Mouse (Mus musculus) right cerebral cortex, adult 2 months (tissue): ENCODE data around the gene Mras.

Experiments
- DNase-seq, 2 experiments: peaks; one replicate each; pipeline ENCODE4 v3.0.0; 2021 to 2022; ENCODE audit warnings: low spot score in 2 of 2

The Mras gene

DNA sequence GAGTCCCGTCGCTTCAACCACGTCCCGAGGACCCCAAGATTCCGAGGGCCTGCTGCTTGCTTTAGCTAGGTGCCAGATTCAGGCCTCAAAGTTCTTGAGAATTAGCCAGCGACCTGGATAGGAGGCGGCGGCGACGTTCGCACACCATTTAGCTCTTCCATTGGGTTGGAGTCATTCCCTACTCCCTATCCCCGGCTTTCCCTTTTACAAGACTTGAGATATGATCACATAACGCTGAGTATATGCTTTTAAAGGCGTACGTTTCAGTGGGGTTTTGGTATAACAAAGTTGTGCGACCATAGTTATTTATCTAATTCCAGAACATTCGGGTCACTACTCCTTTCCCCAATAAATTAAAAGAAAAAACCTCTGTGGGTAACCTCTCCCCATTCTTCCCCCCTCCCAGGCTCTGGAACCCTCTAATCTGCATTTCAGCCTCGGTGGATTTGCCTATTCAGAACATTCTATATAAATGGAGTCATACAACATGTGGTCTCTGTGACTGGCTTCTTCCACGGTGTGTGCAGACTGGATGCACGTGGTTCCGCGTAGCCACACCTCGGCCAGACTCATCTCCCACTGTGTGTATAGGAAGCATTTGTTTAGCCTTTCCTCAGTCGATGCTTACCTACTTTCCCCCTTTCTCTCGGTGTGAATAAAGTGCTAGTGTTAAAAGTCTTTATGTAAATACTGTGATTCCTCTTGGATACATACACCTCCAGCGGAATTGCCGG is at the start of gene Mras:
Mras (minus strand) TSS at position 351 of the 734 bp plus-strand sequence.
- DNase-seq: no peak

DNA sequence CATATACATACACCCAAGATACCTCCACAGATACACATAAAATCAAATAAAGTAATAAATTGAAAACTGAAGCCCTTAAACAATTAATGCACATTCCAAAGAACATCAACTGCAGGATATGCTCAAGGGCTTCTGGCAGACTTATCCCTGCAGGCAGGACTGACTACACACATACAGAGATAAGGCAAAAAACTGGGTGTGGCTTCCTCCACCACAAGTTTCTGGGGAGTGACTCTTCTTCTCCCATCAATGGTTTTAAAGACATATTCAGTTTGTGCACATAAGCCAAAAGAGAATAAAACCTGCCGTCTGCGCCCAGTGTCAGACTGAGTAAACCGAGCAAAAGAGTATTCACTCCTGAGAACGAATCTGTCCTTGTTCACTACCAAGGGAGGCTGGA is 48.0 kb upstream of the Mras start:
- no peak for DNase-seq

DNA sequence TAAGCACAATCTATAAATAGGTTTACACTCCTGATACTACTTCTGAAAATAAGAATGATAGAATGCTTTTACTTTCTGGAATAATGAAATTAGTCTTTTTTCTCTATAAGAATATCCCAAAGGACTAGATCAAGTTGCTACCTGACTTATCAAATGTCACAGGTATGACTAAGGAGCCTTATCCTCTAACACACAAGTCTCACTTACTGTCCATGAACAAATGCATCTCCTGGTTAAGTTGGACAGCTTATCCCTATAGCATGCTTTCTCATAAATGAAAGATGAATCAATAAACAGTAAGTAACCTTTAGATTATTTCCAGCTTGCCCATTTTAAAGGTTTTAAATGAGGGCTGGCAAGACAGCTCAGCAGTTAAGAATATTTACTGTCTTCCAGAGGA is 47.5 kb upstream of the Mras start:
- no peak for DNase-seq

DNA sequence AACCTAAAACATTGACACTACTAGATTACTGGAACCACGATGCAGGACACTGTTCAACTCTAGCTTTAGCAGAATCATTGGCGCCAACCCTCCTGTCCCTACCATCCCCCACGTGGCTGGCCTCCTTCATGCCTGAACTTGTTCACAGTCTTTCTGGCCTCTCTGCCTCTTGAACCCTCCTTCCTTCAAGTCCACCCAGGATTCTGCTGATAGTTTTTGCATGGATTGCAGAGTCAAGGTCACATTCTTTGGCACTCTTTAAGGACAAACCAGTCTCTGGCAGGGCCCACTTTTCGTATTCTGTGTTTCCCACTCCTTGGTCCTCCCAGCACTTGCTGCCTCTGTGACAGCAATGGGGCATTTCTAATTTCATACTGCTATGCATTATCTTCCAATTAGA is 46.0 kb upstream of the Mras start:
- DNase-seq: no peak

DNA sequence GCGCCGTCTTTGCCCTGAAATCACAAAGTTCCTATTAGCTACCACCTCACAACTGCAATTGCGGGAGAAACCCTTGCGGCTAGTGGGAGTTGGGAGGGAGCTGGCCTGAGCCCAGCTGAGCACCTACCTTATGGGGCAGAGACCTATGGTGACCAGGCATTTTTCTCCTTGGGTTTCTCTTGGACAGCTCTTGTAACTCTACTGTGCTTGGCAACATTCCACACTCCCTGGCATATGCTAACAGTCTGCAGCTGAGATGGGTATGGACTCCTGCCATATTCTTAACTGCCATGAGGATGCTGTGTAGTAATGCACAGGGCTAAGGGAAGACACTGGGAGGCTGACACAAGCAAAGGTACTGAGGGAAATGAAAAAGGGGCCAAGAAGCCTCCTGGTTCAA is 43.6 kb upstream of the Mras start:
- DNase-seq: no peak

DNA sequence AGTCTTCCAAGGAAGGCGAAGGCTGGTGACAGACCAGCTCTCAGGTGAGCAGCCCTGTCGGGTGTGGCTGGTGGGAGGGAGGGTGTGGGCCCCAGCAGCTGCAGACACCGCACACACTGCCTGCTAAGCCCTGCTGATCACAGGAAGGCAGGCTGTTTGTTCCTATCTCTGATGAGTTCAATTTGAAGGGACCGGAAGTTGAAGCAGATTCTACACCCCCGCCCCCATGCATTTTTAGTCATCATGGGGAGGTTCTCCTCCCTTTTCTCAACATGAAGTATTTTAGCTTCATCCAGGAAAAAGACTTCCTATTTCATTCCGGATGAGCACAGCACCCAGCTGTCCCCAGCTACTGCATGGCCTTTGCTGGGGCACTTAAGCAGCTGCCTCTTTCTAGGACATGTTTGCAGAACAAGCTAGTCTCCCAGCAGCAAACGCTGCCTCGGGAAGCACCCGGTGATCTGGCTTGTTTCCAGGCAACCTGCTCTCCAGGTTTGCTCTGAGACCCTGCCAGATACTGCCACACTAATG is 42.1 kb upstream of the Mras start:
- DNase-seq: peak; percentile 53 to 54

DNA sequence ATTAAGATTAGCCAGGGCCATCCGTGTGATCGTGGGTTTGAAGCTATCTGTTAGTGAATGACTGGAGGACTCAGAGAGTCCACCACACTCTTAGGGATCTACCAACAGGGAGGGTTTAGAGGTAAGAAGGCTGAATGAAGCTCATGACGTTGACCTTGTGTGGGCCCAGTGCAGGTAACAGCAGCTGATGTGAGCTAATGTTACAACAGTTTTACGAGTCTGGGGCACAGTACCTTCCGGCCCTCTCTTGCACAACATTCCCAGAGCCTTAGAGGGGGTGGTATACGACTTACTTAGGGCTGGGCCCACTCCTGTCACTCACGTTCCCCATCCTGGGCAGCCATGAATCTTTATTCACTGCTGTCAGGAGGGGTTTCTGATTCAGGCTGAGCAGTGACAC is 34.2 kb upstream of the Mras start:
- DNase-seq: no peak

DNA sequence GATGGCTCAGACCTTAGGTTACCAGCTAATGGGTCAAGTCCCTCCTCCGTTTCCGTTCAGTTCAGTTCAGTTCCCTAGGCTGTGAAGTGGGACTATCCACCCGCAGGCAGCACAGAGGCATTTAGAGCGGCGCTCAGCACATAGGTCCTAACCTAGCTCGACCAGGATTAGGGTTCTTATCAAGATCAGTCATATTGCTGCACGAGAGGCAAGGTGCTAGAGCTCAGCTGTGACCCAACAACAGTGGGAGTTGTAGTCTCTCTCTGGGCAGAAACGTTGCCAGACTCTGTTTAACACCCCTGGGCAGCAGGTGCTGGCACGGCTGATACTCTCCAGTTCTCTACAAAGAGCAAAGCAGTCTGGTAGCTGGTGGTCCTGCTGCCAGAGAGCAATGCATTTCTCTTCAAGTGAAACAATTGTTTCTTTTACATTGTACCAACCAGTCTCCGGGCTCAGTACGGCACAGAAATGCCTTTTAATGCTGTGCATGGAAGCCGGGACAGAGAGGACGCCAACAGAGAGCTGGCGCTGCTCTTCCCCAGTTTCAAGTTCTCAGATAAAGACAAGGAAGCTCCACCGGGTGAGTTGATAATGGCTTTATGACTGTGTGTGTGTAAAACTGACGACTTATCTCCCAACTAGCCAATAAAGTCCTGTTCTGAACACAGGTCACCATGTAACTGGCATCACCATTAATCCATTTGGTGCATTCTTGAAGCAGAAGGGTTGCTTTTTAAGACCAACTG is 33.3 kb upstream of the Mras start:
- no peak for DNase-seq

DNA sequence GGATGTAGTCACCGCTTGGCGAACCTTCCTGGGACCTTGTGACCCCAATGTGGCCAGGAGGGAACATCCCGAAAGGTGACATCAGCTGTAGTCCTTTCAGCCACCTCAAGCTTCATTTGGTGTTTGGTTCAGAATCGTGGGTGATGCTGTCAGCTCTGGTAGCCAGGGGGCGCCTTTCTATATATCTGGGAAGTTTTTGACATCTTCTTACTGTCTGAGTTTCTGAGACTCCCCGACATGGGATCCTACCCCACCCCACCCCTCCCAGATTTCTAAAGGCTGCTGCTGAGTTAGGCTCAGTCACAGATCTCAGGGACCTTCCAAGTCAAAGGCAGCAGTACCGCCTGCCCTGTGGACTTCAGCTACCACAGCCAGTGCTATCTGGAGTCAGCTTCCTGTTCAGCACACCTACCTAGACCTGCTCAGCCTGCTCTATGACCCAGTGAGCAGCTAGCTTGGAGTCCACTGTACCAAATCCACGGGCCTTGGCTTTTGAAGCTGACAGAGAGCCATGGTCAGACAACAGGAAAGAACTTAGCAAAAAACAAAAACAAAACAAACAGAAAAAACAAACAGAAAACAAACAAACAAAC is 32.6 kb upstream of the Mras start:
- DNase-seq: no peak

DNA sequence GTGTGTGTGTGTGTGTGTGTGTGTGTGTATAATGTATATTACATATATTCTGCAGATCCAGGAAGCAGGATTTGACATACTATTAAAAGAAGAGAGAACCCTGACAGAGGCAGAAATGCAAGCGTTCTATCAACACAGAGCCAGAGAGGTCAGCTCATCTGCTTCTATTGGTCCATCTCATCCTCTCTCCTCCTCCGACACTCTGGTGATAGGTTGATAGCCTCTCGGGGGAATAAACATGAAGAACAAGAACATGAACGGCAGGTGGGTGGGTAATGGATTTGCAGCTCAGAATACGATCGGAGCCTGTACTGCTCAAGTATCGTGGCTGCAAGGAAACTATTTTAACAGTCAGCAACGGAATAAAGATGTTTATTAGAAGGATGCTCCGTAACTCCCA is 31.4 kb upstream of the Mras start:
- no peak for DNase-seq

DNA sequence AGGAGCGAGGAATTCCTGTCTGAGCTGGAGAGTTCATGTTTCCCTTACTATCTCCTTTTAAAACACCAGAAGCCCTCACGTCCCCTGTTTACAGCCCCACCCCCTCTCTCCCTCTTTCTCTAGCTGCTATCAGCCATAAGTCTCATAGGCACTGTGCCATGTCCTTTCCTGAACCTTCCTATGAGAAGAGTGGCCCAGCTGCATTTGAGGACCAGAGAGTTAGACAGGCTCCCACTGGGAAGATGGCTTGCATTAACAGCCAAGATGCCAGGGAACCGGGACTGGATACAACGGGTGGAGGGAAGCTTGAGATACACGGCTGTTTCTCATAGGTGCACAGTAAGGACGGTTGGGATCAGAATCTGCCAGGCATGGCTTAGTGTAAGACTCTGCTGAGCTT is 27.7 kb upstream of the Mras start:
- no peak for DNase-seq

DNA sequence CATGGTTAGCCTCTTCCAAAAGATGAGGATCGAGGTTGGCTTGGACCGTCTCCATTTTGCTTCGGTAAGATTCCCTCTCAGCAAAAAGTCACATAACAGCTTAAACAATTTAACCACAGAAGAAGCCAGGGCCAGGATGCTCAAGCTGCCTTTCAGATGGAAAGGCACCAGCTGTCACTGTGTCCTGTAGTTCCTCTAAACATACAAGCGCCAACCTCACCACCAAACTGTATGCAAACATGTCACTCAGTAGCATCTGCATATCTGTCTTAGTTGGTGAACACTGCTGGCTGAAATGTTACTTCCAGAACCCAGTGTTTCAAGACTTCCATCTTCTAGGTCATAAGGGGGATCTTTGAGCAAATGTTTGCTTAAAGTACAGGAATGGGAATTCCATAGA is 22.5 kb upstream of the Mras start:
- DNase-seq: no peak

DNA sequence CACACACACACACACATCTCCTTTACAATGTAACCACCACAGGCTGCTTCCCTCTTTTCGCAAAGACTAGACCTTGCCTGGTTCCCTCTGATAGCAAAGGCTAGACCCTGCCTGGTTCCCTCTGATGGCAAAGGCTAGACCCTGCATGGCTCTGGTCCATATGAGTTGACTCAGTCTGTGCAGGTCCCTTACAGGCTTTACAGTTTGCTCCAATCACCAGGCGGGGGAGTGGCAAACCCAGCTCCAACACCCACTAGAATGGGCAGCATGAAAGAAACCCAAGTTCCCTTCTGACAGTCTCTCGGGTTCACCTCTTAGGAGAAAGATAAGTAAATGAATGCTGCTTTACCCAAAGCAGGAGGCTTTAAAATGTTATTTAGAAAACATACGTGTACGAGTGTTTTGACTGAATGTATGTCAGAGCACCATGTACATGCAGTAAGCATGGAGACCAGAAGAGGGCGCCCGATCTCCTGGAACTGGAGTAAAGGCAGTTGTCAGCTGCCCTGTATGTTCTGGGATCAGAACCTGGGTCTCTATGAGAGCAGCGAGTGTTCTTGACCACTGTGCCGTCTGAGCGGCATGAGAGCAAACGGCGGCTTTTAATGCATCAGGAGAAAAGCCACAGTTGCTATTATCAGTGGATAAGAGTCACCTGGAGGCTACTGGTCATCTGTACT is 21.5 kb upstream of the Mras start:
- DNase-seq: peak; percentile 55 to 63

DNA sequence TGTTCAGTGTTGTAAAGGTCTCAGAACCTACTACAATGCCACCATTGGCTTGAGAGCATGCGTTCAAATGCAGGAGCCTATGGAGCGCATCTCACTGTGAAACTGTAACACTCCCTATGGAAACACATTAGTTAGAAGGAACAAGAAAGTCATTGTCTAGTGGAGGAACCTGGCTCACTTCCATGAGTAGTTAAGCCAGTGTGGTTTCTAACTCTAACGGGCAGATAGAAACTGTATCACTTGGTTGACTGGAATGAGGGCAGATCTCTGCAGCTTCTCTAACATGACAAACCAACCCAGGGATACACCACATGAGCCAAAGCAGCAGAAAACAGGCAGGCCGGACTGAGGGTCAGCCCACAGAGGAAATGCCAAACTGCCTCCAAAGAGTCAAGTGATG is 17.0 kb upstream of the Mras start:
- DNase-seq: no peak

DNA sequence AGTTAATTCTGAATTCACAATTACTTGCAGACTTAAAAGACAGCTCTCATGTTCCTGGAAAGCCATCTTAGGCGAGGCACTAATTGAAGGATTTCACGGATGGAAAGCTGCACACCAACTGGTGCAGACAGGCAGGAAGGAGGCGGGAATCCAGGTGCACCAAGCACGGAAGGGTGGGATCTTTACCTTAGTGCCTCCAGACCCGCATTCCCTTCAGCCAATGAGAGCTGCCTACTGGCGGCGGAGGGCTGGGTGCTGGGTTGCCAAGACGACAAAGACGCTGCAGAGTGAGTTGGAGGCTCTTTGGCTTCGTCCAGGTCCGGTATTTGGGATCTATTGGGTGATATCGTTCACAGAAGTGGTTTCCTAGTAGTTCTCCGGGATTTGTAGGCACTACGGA is 14.0 kb upstream of the Mras start, which contains the start of gene Nme9:
Nme9 (plus strand) TSS at position 315 of the 400 bp plus-strand sequence.
- DNase-seq: peak in 1 of 2 experiments; percentile 26

DNA sequence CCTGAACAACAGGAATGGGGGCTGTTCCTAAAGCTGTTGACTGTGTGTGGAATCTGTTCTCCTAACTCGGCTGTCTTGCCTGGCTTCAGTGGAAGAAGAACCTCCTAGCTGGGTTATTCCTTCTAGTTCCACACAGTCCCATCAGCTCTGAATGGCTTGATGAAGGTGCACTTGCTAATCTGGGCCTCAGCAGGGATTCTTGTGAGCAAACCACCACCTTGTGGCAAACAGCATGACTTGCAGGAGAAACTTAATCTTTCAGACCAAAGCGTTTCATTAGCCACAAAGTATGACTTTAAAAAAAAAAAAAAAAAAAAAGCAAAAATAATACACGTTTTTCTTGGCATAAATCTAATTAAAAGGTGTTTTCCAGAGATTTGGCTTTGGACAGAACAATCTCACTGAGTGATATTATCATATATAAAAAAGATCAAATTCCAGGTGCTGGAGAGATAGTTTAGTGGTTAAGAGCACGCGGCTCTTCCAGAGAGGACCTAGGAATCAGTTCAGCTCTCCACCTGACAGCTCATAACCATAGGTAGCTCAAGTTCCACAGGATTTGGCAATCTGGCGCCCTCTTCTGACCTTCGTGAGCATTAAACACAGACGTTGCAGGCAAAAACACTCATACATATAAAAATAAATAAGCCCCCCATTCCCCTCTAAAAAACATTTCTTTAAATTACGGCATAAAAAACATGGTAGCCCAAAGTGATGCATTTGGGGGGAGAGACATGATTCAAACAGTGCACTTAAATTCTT is 12.9 kb upstream of the Mras start:
- peak in 1 of 2 experiments; percentile 28 for DNase-seq

DNA sequence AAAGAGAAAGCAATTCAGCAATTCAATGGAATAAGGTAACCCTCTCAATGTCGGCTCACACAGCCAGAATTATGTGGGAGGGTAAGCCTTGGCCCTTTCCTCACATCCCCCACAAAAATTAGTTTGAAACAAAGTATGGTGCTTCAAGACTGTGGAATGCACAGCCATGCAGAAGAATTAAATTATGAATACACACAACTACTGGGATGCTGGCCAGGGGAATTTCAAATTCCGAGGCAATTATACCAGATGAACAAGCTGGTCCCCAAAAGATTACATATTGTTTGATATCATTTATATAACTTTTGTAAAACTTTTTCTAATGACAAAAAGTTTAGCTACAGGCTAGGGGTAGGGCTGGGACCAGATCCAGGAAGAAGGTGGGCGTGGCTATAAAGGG is 10.1 kb upstream of the Mras start:
- no peak for DNase-seq

DNA sequence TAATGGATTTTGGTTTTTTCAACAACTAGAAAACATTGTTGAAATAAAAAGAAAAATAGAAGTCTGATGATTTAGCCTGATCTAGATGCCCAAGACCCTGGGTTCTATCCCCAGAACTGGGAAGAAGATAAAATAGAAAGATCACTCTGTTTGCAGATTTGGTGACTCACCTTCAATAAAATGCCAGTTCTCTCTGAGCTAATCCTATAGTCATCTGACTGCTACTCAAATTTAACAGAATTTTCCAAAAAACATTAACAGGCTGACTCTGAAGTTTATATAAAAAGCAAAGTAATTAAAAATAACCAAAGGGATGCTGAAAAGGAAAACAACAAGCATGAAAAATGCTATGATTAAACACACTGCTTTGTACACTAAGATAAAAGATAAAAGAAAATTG is 9.1 kb upstream of the Mras start:
- no peak for DNase-seq

DNA sequence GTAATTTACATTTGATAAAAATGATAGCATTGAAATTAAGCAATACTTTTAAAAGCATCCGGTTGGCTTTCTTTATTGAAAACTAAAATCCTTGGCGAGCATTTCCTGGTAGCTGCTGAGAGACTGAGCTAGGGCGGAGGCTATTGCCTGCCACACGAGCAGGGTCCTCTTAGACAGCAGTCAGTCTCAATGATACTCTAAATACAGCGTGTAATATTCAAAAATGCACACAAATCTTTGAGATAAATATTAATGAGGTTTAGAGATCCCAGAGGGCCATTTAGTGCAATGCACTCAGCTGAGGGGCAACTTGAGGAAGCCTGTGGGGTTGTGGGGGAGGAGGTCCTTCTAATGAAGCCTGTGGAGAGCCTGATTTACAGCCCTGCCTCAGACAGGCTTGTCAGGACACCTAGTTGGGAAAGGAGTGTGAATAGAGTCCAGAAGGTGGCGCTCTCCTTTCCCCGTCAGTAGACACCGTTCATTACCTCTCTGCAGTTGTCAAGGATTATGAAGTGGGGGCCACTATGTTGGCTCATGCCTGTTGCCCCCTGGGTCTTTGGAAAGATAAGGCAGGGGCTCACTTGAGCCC is 7.5 kb upstream of the Mras start:
- DNase-seq: no peak

DNA sequence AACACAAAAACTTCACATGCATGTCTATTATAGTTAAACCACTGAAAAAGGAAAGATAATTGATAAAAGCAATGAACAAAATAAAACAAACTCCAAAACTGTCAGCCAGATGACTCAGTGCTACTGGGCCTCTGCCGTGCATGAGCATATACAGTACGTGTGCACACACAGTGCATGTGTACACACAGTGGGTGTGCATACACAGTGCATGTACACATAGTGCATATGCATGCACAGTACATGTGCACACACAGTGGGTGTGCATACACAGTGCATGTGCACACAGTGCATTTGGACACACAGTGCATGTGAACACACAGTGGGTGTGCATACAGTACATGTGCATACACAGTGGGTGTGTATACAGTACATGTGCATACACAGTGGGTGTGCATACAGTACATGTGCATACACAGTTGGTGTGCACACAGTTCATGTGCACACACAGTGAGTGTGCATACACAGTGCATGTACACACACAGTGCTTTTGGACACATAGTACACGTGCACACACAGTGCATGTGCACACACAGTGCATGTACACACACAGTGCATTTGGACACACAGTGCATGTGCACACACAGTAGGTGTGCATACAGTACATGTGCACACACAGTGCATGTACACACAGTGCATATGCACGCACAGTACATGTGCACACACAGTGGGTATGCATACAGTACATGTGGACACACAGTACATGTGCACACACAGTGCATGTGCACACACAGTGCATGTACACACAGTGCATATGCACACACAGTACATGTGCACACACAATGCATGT is 4.7 kb upstream of the Mras start:
- DNase-seq: no peak
